ENCODE assay signal across 9 mouse cellular contexts in the genomic region with DNA sequence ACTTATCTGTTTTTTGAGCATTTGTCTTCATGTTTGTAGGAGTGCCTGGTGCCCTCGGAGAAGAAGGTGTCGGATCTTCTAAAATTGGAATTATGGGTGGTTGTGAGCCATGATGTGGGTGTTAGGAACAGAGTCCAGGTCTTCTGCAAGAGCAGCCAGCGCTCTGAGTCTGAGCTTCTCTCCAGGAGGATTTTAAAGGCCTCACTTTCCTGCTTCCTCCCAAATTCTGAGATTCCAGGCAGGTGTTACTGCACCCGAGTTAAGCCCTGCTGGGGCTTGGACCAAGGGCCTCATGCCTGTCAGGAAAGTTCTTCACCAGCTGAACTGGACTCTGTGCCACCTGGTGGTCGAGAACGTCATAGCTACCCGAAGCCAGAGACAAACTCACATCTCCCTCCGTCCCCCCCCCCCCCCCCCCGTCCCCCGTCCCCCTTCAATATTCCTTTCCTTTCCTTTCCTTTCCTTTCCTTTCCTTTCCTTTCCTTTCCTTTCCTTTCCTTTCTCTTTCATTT. TPM values are rescaled to one million over a fixed set of nuclear protein-coding genes. Genes with fewer than 3 reads are reported as not detected.
DNase-seq lines count a peak whose midpoint lies in the region; ATAC-seq and TF ChIP-seq lines count a peak whose summit lies in the region.
"Had no signal": no experiment of that assay in that cellular context is flagged by ENCODE, and none has a peak within 500 bp of the region (broad histone marks: within the 10 kb centered on the region; RNA-seq: fewer than 3 reads in every experiment).

No protein-coding gene starts in this region.

- H3K4me1 ChIP-seq in heart, postnatal 0 days (ENCODE audit: control insufficient read depth, insufficient read depth), result no peaks in the 10 kb centered on the region
- no peaks in the 10 kb centered on the region for H3K4me1 ChIP-seq in cortical plate, adult 2 months (ENCODE audit: control insufficient read depth, insufficient read depth, low read length)

- H3K9ac ChIP-seq in heart, postnatal 0 days (replicated peaks; ENCODE audit: low read depth, low read length), result no peak overlapping the region
- H3K9ac ChIP-seq: neural tube, embryonic 13.5 days had no signal

- H3K4me3 ChIP-seq in heart, postnatal 0 days (ENCODE audit: low read depth, low read length), result no peak overlapping the region
- no peak overlapping the region for H3K4me3 ChIP-seq in cortical plate, adult 2 months (ENCODE audit: insufficient read depth, low read length)
- H3K4me3 ChIP-seq: neural tube, embryonic 13.5 days had no signal

- TF ChIP-seq POLR2A in cortical plate, adult 2 months (IDR thresholded peaks at IDR 0.05; ENCODE audit: extremely low read depth, insufficient read depth, low read length), result no peak

- DNase-seq in heart, postnatal 0 days (ENCODE audit: low spot score), result peak; percentile 36
- DNase-seq in heart, adult 9 months (ENCODE audit: low spot score in 2 of 2), result no peak
- peak; percentile 53 for DNase-seq in right cerebral cortex, postnatal 14 days
- DNase-seq in right cerebral cortex, postnatal 25 days, result no peak
- DNase-seq in cerebellum, adult 11 months, result no peak

- 39% methylated on average over 8 of the region's 10 CpGs for WGBS in heart, postnatal 0 days

- no peaks in the 10 kb centered on the region for H3K36me3 ChIP-seq in heart, postnatal 0 days (replicated peaks; ENCODE audit: control insufficient read depth, insufficient read depth, low read length)
- H3K36me3 ChIP-seq: neural tube, embryonic 13.5 days had no signal

- no peak for TF ChIP-seq EP300 in heart, postnatal 0 days (IDR thresholded peaks at IDR 0.05; ENCODE audit: low read depth)

- no peaks in the 10 kb centered on the region for H3K27me3 ChIP-seq in heart, postnatal 0 days (ENCODE audit: control insufficient read depth, insufficient read depth, low read length)
- H3K27me3 ChIP-seq: neural tube, embryonic 13.5 days had no signal

- ATAC-seq in heart, postnatal 0 days (ENCODE audit: insufficient read depth, low read depth), result no peak
- ATAC-seq in megakaryocyte progenitor cell, adult 5-6 weeks (replicated peaks; ENCODE audit: poor library complexity), result peak; percentile 40
- no peak for ATAC-seq in erythroid progenitor cell, adult 5-6 weeks (replicated peaks; ENCODE audit: low FRiP score, poor library complexity, severe bottlenecking)

- H3K4me2 ChIP-seq in heart, postnatal 0 days (ENCODE audit: low read depth, low read length), result no peak overlapping the region
- H3K4me2 ChIP-seq: neural tube, embryonic 13.5 days had no signal

- TF ChIP-seq CTCF in heart, postnatal 0 days (IDR thresholded peaks at IDR 0.05; ENCODE audit: low read depth), result peak; percentile 44
- peak; percentile 32; the same call in 1 of the 2 replicates for TF ChIP-seq CTCF in cortical plate, adult 2 months (IDR thresholded peaks at IDR 0.05; ENCODE audit: extremely low read depth, insufficient read depth, low read length)

- H3K27ac ChIP-seq in heart, postnatal 0 days (ENCODE audit: low read depth), result no peak overlapping the region
- no peak overlapping the region for H3K27ac ChIP-seq in cortical plate, adult 2 months (ENCODE audit: insufficient read depth, low read length)
- H3K27ac ChIP-seq: neural tube, embryonic 13.5 days had no signal

- H3K9me3 ChIP-seq in heart, postnatal 0 days (replicated peaks; ENCODE audit: control insufficient read depth, low read length), result no peaks in the 10 kb centered on the region
- H3K9me3 ChIP-seq: neural tube, embryonic 13.5 days had no signal

RNA-seq across cellular contexts. Expression of gene Chaf1b, which starts 31.7 kb away (rescaled TPM):
- 13.6 and 15.1 TPM in 2 replicates for total RNA-seq in heart, postnatal 0 days (2014; rRNA removed; ENCODE audit: low replicate concordance)
- polyA plus RNA-seq in heart, postnatal 0 days (2015; fragmentation: Nextera tagmentation; extraction: Ambion mirVana), result 12.6 and 13.1 TPM in 2 replicates
- 0.74 and 0.96 TPM in 2 replicates for polyA plus RNA-seq in cortical plate, adult 2 months (2012; rRNA removed)
- 38.3 and 49.3 TPM in 2 replicates for total RNA-seq in megakaryocyte progenitor cell, adult 5-6 weeks (2015)
- 51.5 and 51.6 TPM in 2 replicates for total RNA-seq in megakaryocyte progenitor cell, adult 5-6 weeks (2017)
- 44.3 and 52.8 TPM in 2 replicates for total RNA-seq in erythroid progenitor cell, adult 5-6 weeks (2015; ENCODE audit: low replicate concordance)
- total RNA-seq in erythroid progenitor cell, adult 5-6 weeks (2017; ENCODE audit: low replicate concordance), result 18.5 and 52.9 TPM in 2 replicates

Comparison
In these comparisons a context has a peak if more than half of its experiments do, and no peak if none do; other contexts are left out.
1. DNase-seq: peak in heart, postnatal 0 days (single experiment) and right cerebral cortex, postnatal 14 days (single experiment); none in heart, adult 9 months (0 of 2), right cerebral cortex, postnatal 25 days (single experiment) and cerebellum, adult 11 months (single experiment).